Mouse (Mus musculus): ENCODE measurements around the gene Ssbp3. TPM values are rescaled to one million over a fixed set of nuclear protein-coding genes. Genes with fewer than 3 reads are reported as not detected.

Gene Ssbp3
- polyA plus RNA-seq, 1 experiment from 2014 or later, result 64.7 TPM

- no peak for ATAC-seq
- in situ Hi-C loops (cut with MboI; ENCODE audit: low pct_unique_long_range_greater_than_20kb), result no loop called here
Measured at GRCm38 (mm10) chr4:107094484-107095187, 184.1 kb downstream of the Ssbp3 start.

GRCm38 (mm10) chr4:107096043-107096442 lies 185.5 kb downstream of the Ssbp3 start:
- H3K27me3 ChIP-seq, result no peaks in the 10 kb centered on the region
- POLR2A ChIA-PET, result no interaction called here
- in situ Hi-C loops (cut with MboI; ENCODE audit: low pct_unique_long_range_greater_than_20kb), result no loop called here
- CTCF ChIA-PET, result no interaction called here
- ATAC-seq (no peak), DNase-seq (ENCODE audit: low read depth, low spot score) (no peak)
- no peak for TF ChIP-seq CTCF (IDR thresholded peaks at IDR 0.05)

More at GRCm38 (mm10) chr4:107094484-107095187, 184.1 kb downstream of the Ssbp3 start:
- no peak for TF ChIP-seq CTCF (IDR thresholded peaks at IDR 0.05)
- no peak for DNase-seq (ENCODE audit: low read depth, low spot score)
- ChIA-PET CTCF (no interaction called here), POLR2A (no interaction called here)
- H3K27me3 ChIP-seq, result no peaks in the 10 kb centered on the region

- ChIA-PET POLR2A (no interaction called here), CTCF (no interaction called here)
- ATAC-seq (no peak), DNase-seq (ENCODE audit: low read depth, low spot score) (no peak)
- TF ChIP-seq CTCF (IDR thresholded peaks at IDR 0.05), result no peak
- in situ Hi-C loops (cut with MboI; ENCODE audit: low pct_unique_long_range_greater_than_20kb), result no loop called here
- H3K27me3 ChIP-seq, result no peaks in the 10 kb centered on the region
Measured at GRCm38 (mm10) chr4:107096841-107097373, 186.4 kb downstream of the Ssbp3 start, which contains the start of gene Cdcp2. Gene Cdcp2 (plus strand): TSS chr4:107096891.

GRCm38 (mm10) chr4:107097871-107098270 lies 187.4 kb downstream of the Ssbp3 start:
- in situ Hi-C loops (cut with MboI; ENCODE audit: low pct_unique_long_range_greater_than_20kb), result no loop called here
- POLR2A ChIA-PET, result no interaction called here
- ATAC-seq (no peak), DNase-seq (ENCODE audit: low read depth, low spot score) (no peak)
- CTCF ChIA-PET, result no interaction called here
- no peak for TF ChIP-seq CTCF (IDR thresholded peaks at IDR 0.05)
- no peaks in the 10 kb centered on the region for H3K27me3 ChIP-seq

- DNase-seq (ENCODE audit: low read depth, low spot score) (no peak), ATAC-seq (no peak)
- no peak for TF ChIP-seq CTCF (IDR thresholded peaks at IDR 0.05)
- in situ Hi-C loops (cut with MboI; ENCODE audit: low pct_unique_long_range_greater_than_20kb), result no loop called here
- ChIA-PET CTCF (no interaction called here), POLR2A (interaction anchor here (0.7 kb wide), 1 partner anchor 35 kb away, joined by 3 read pairs; no protein-coding TSS in a partner anchor)
- no peaks in the 10 kb centered on the region for H3K27me3 ChIP-seq
Measured at GRCm38 (mm10) chr4:107098375-107098774, 187.9 kb downstream of the Ssbp3 start.

GRCm38 (mm10) chr4:107098791-107099525 lies 188.5 kb downstream of the Ssbp3 start:
- ATAC-seq (no peak), DNase-seq (ENCODE audit: low read depth, low spot score) (no peak)
- no peak for TF ChIP-seq CTCF (IDR thresholded peaks at IDR 0.05)
- H3K27me3 ChIP-seq, result no peaks in the 10 kb centered on the region
- ChIA-PET CTCF (no interaction called here), POLR2A (interaction anchor here (0.7 kb wide), 1 partner anchor 35 kb away, joined by 3 read pairs; no protein-coding TSS in a partner anchor)
- in situ Hi-C loops (cut with MboI; ENCODE audit: low pct_unique_long_range_greater_than_20kb), result no loop called here

Other genes starting within 250 kb of the Ssbp3 start
- gene Ttc4, start 231.8 kb upstream of the Ssbp3 start, polyA plus RNA-seq (2021), result 20.5 TPM
- gene Mroh7, start 179.8 kb upstream of the Ssbp3 start, polyA plus RNA-seq (2021), result 0.01 TPM
- not detected for gene Fam151a, start 176.8 kb upstream of the Ssbp3 start, polyA plus RNA-seq (2021)
- gene Acot11, start 105.7 kb upstream of the Ssbp3 start, polyA plus RNA-seq (2021), result 0.23 TPM
- 48.8 TPM for gene Mrpl37, start 156.2 kb downstream of the Ssbp3 start, polyA plus RNA-seq (2021)
- gene Cyb5rl, start 156.3 kb downstream of the Ssbp3 start, polyA plus RNA-seq (2021), result 4.3 TPM
- not detected for gene Cdcp2, start 186.2 kb downstream of the Ssbp3 start, polyA plus RNA-seq (2021)